28 mouse cellular contexts compared by ENCODE assay signal in genomic region chr8:47046340-47046739, GRCm38 (mm10). TPM values are rescaled to one million over a fixed set of nuclear protein-coding genes. Genes with fewer than 3 reads are reported as not detected.
DNase-seq lines count a peak whose midpoint lies in the region; ATAC-seq and TF ChIP-seq lines count a peak whose summit lies in the region.
"Had no signal": no experiment of that assay in that cellular context is flagged by ENCODE, and none has a peak within 500 bp of the region (broad histone marks: within the 10 kb centered on the region; RNA-seq: fewer than 3 reads in every experiment).

No protein-coding gene starts in this region.

- intact Hi-C loops in heart, postnatal 36 days (cut with DNase I) = no loop called here

- H3K4me1 ChIP-seq in intestine, embryonic 14.5 days (replicated peaks; ENCODE audit: control insufficient read depth, insufficient read depth, low read length) = no peaks in the 10 kb centered on the region; the same call in 1 of the 2 replicates
- no peaks in the 10 kb centered on the region for H3K4me1 ChIP-seq in intestine, embryonic 16.5 days (ENCODE audit: control insufficient read depth, insufficient read depth, low read length)
- H3K4me1 ChIP-seq in hindbrain, postnatal 0 days (ENCODE audit: insufficient read depth, low read length) = no peaks in the 10 kb centered on the region
- H3K4me1 ChIP-seq: embryonic facial prominence, embryonic 13.5 days; forebrain, embryonic 10.5 days; forebrain, embryonic 12.5 days had no signal

- H3K27me3 ChIP-seq in intestine, embryonic 14.5 days (replicated peaks; ENCODE audit: control insufficient read depth, insufficient read depth, low read length) = 0 out of 2 replicates have a peak, but pooled peaks cover 7% of the 10 kb centered on the region
- H3K27me3 ChIP-seq in intestine, embryonic 16.5 days (replicated peaks; ENCODE audit: control insufficient read depth, insufficient read depth, low read length) = no peaks in the 10 kb centered on the region
- H3K27me3 ChIP-seq in hindbrain, postnatal 0 days (ENCODE audit: insufficient read depth, low read length) = no peaks in the 10 kb centered on the region
- H3K27me3 ChIP-seq: CH12.LX; embryonic facial prominence, embryonic 13.5 days; embryonic facial prominence, embryonic 15.5 days; forebrain, embryonic 12.5 days; Patski had no signal

- no peaks in the 10 kb centered on the region for H3K36me3 ChIP-seq in intestine, embryonic 14.5 days (ENCODE audit: control insufficient read depth, insufficient read depth, low read length)
- no peaks in the 10 kb centered on the region for H3K36me3 ChIP-seq in intestine, embryonic 16.5 days (ENCODE audit: control insufficient read depth, insufficient read depth, low read length)
- no peaks in the 10 kb centered on the region for H3K36me3 ChIP-seq in hindbrain, postnatal 0 days (ENCODE audit: insufficient read depth, low read length)
- H3K36me3 ChIP-seq: embryonic facial prominence, embryonic 13.5 days; embryonic facial prominence, embryonic 15.5 days; forebrain, embryonic 10.5 days; forebrain, embryonic 12.5 days; G1E had no signal

- no peaks in the 10 kb centered on the region for H3K9me3 ChIP-seq in intestine, embryonic 14.5 days (ENCODE audit: control insufficient read depth, low read length)
- H3K9me3 ChIP-seq in intestine, embryonic 16.5 days (ENCODE audit: control insufficient read depth, low read length) = 0 out of 2 replicates have a peak, but pooled peaks cover 3% of the 10 kb centered on the region
- H3K9me3 ChIP-seq in hindbrain, postnatal 0 days (ENCODE audit: low read length) = no peaks in the 10 kb centered on the region; the same call in 1 of the 2 replicates
- H3K9me3 ChIP-seq: embryonic facial prominence, embryonic 13.5 days; embryonic facial prominence, embryonic 15.5 days; G1E had no signal

- H3K4me3 ChIP-seq in intestine, embryonic 14.5 days (ENCODE audit: low read depth, low read length) = no peak overlapping the region
- H3K4me3 ChIP-seq in intestine, embryonic 16.5 days (ENCODE audit: low read length) = no peak overlapping the region
- no peak overlapping the region for H3K4me3 ChIP-seq in hindbrain, postnatal 0 days (ENCODE audit: low read length)
- H3K4me3 ChIP-seq: embryonic facial prominence, embryonic 13.5 days; embryonic facial prominence, embryonic 15.5 days; erythroblast, embryonic 14.5 days; forebrain, embryonic 10.5 days; forebrain, embryonic 12.5 days had no signal

- peak; percentile 0 for DNase-seq in intestine, embryonic 14.5 days (ENCODE audit: low spot score)
- peak; percentile 55 for DNase-seq in A20 (ENCODE audit: low read depth, low spot score)
- DNase-seq in heart, postnatal 36 days = no peak
- no peak for DNase-seq in hindbrain, postnatal 0 days (ENCODE audit: low spot score)
- DNase-seq: adrenal gland, postnatal 10 days; adrenal gland, postnatal 25 days; cerebellum, adult 11 months; cerebellum, adult 18-20 months; cerebellum, adult 8-10 months; cerebellum, adult 9-11 months; cerebellum, postnatal 14 days; cerebellum, postnatal 36 days; embryo, embryonic 11 days had no signal

- no peak overlapping the region for H3K9ac ChIP-seq in intestine, embryonic 14.5 days (ENCODE audit: low read length)
- no peak overlapping the region for H3K9ac ChIP-seq in intestine, embryonic 16.5 days (ENCODE audit: low read depth, low read length)
- H3K9ac ChIP-seq in hindbrain, postnatal 0 days (replicated peaks; ENCODE audit: low read length) = no peak overlapping the region
- H3K9ac ChIP-seq: embryonic facial prominence, embryonic 13.5 days; embryonic facial prominence, embryonic 15.5 days; forebrain, embryonic 12.5 days had no signal

- H3K27ac ChIP-seq in intestine, embryonic 14.5 days (ENCODE audit: low read depth) = no peak overlapping the region
- no peak overlapping the region for H3K27ac ChIP-seq in intestine, embryonic 16.5 days (ENCODE audit: low read length)
- H3K27ac ChIP-seq in hindbrain, postnatal 0 days = no peak overlapping the region
- H3K27ac ChIP-seq: embryonic facial prominence, embryonic 13.5 days; embryonic facial prominence, embryonic 15.5 days; forebrain, embryonic 10.5 days; forebrain, embryonic 12.5 days had no signal

- WGBS in intestine, embryonic 14.5 days = 78% methylated on average over 4 of the region's 4 CpGs
- WGBS in intestine, embryonic 16.5 days = 75% methylated on average over 4 of the region's 4 CpGs
- 78% methylated on average over 4 of the region's 4 CpGs for WGBS in hindbrain, postnatal 0 days

- no peak overlapping the region for H3K4me2 ChIP-seq in intestine, embryonic 14.5 days (ENCODE audit: low read length)
- no peak overlapping the region for H3K4me2 ChIP-seq in intestine, embryonic 16.5 days (ENCODE audit: low read depth, low read length)
- H3K4me2 ChIP-seq in hindbrain, postnatal 0 days (ENCODE audit: low read depth, low read length) = no peak overlapping the region
- H3K4me2 ChIP-seq: embryonic facial prominence, embryonic 13.5 days; embryonic facial prominence, embryonic 15.5 days; forebrain, embryonic 12.5 days had no signal

- ATAC-seq in intestine, embryonic 14.5 days (replicated peaks; ENCODE audit: low FRiP score, low TSS enrichment, low read depth) = no peak
- ATAC-seq in intestine, embryonic 16.5 days = no peak
- peak; percentile 69; the same call in 1 of the 2 replicates for ATAC-seq in neutrophil, adult 5-6 weeks (ENCODE audit: extremely low read depth, insufficient number of reproducible peaks, low FRiP score, poor library complexity, severe bottlenecking)
- no peak for ATAC-seq in hindbrain, postnatal 0 days
- ATAC-seq: activated CD4-positive, CD25-positive, alpha-beta regulatory T cell, adult 4 months; CD4-positive, CD25-positive, alpha-beta regulatory T cell, adult 4 months; forebrain, embryonic 14.5 days; forebrain, embryonic 16.5 days had no signal

- TF ChIP-seq CTCF in hindbrain, postnatal 0 days (IDR thresholded peaks at IDR 0.05; ENCODE audit: low read depth) = no peak

RNA-seq across cellular contexts. Expression of gene Enpp6, which starts 59.7 kb away (rescaled TPM):
- polyA plus RNA-seq in intestine, embryonic 14.5 days (2014; fragmentation: Nextera tagmentation; extraction: Ambion mirVana) = 0.13 and 0.23 TPM in 2 replicates
- 0.15 and 0.21 TPM in 2 replicates for polyA plus RNA-seq in intestine, embryonic 16.5 days (2015; fragmentation: Nextera tagmentation; extraction: Ambion mirVana)
- 0.25 TPM in 1 of 2 replicates, not detected in the other for total RNA-seq in neutrophil, adult 5-6 weeks (2017)
- total RNA-seq in heart, postnatal 36 days (2021) = 1 to 10 TPM; 4.2 to 4.3 TPM
- total RNA-seq in hindbrain, postnatal 0 days (2014; rRNA removed) = 12.3 and 12.8 TPM in 2 replicates
- 4.2 and 5.2 TPM in 2 replicates for polyA plus RNA-seq in hindbrain, postnatal 0 days (2015; fragmentation: Nextera tagmentation; extraction: Ambion mirVana)
- total RNA-seq: CH12.LX; common myeloid progenitor, adult 5-6 weeks had no signal
- polyA plus RNA-seq: erythroblast, embryonic 14.5 days; forebrain, embryonic 10.5 days; forebrain, embryonic 14.5 days; G1E had no signal

Comparison
In these comparisons a context has a peak if more than half of its experiments do, and no peak if none do; other contexts are left out.
1. DNase-seq: peak in intestine, embryonic 14.5 days (single experiment) and A20 (single experiment); none in heart, postnatal 36 days (0 of 2) and hindbrain, postnatal 0 days (single experiment).